Mouse (Mus musculus) myocyte (in vitro differentiated cells): ENCODE data around the gene Vsig10. TPM values are rescaled to one million over a fixed set of nuclear protein-coding genes. Genes with fewer than 3 reads are reported as not detected.
A peak's percentile ranks its signal among the peaks of the same experiment; 100 is the strongest.

Experiments used
- H3K27me3 ChIP-seq: one replicate; pipeline ENCODE4 v1.6.1; 2011; ENCODE audit not compliant: control insufficient read depth, insufficient read depth, insufficient read length
- H3K36me3 ChIP-seq: one replicate; pipeline ENCODE4 v1.6.1; 2011; ENCODE audit not compliant: control insufficient read depth, insufficient read depth
- H3K4me2 ChIP-seq: one replicate; pipeline ENCODE4 v1.6.1; 2011; ENCODE audit warnings: low read depth, control low read depth
- H3K4me3 ChIP-seq: one replicate; pipeline ENCODE4 v1.5.1; 2011; ENCODE audit warnings: mild to moderate bottlenecking, control low read depth, moderate library complexity
- H3K79me2 ChIP-seq: one replicate; pipeline ENCODE4 v1.6.1; 2011; ENCODE audit not compliant: control insufficient read depth, insufficient read depth
- H3ac ChIP-seq: one replicate; pipeline ENCODE4 v1.6.1; 2011; ENCODE audit not compliant: control insufficient read depth, insufficient read length
- CEBPB ChIP-seq: IDR thresholded peaks from 2 replicates; pipeline ENCODE4 v1.6.1; 2011; ENCODE audit warnings: mild to moderate bottlenecking, moderate library complexity; ENCODE audit not compliant: poor library complexity, insufficient read depth, severe bottlenecking
- E2F4 ChIP-seq: IDR thresholded peaks from one replicate; pipeline ENCODE4 v1.6.1; 2011; ENCODE audit warnings: mild to moderate bottlenecking, control low read depth, moderate library complexity; ENCODE audit not compliant: insufficient read depth
- MAX ChIP-seq: IDR thresholded peaks from one replicate; pipeline ENCODE4 v1.6.1; 2011; ENCODE audit warnings: low read depth, mild to moderate bottlenecking, control low read depth
- MYOD1 ChIP-seq, 3 experiments: IDR thresholded peaks; one replicate each; pipeline ENCODE4 v1.6.1; 2011; ENCODE audit warnings: control low read depth in 2 of 3, low read depth in 2 of 3, mild to moderate bottlenecking in 2 of 3, moderate library complexity in 1 of 3; ENCODE audit not compliant: insufficient read length in 2 of 3, control insufficient read depth in 1 of 3
- MYOG ChIP-seq, 3 experiments: IDR thresholded peaks; one replicate each; pipeline ENCODE4 v1.6.1; 2011; ENCODE audit warnings: control low read depth in 2 of 3, low read depth in 2 of 3, mild to moderate bottlenecking in 2 of 3; ENCODE audit not compliant: insufficient read length in 2 of 3, control insufficient read depth in 1 of 3, insufficient read depth in 1 of 3
- POLR2A ChIP-seq: IDR thresholded peaks from one replicate; pipeline ENCODE4 v1.6.1; 2011; ENCODE audit warnings: low read depth, mild to moderate bottlenecking, control low read depth, moderate library complexity; ENCODE audit not compliant: insufficient read length
- POLR2AphosphoS2 ChIP-seq: IDR thresholded peaks from one replicate; pipeline ENCODE4 v1.6.1; 2011; ENCODE audit warnings: low read depth, control low read depth; ENCODE audit not compliant: insufficient read length
- REST ChIP-seq: IDR thresholded peaks from one replicate; pipeline ENCODE4 v1.6.1; 2011; ENCODE audit warnings: mild to moderate bottlenecking, control low read depth, moderate library complexity; ENCODE audit not compliant: insufficient read depth, insufficient read length
- SRF ChIP-seq: IDR thresholded peaks from one replicate; pipeline ENCODE4 v1.6.1; 2011; ENCODE audit warnings: low read depth; ENCODE audit not compliant: control insufficient read depth, insufficient read length
- TCF12 ChIP-seq: IDR thresholded peaks from one replicate; pipeline ENCODE4 v1.6.1; 2011; ENCODE audit warnings: mild to moderate bottlenecking, control low read depth; ENCODE audit not compliant: poor library complexity, insufficient read depth, severe bottlenecking
- TCF3 ChIP-seq: IDR thresholded peaks from one replicate; pipeline ENCODE4 v1.6.1; 2011; ENCODE audit warnings: low read depth, control low read depth; ENCODE audit not compliant: insufficient read length
- USF1 ChIP-seq: IDR thresholded peaks from one replicate; pipeline ENCODE4 v1.6.1; 2011; ENCODE audit warnings: low read depth, mild to moderate bottlenecking, control low read depth, moderate library complexity
- polyA plus RNA-seq: library from polyadenylated mRNA; unstranded; fragments of >200 nt; fragmentation: generic; extraction: Trizol; gene quantifications from one replicate; pipeline ENCODE4 v1.2.1, GENCODE M21; 2012; ENCODE audit warnings: missing spikeins

The Vsig10 gene
- polyA plus RNA-seq, 1 experiment, result 2.2 TPM

- no peak overlapping the region for H3K4me3 ChIP-seq
- H3K27me3 ChIP-seq, result no peaks in the 10 kb centered on the region
- no peak overlapping the region for H3ac ChIP-seq
- no peaks in the 10 kb centered on the region for H3K79me2 ChIP-seq
- H3K4me2 ChIP-seq, result no peak overlapping the region
- no peak for TF ChIP-seq SRF
- TF ChIP-seq MYOD1 (IDR thresholded peaks at IDR 0.05; ENCODE audit: control insufficient read depth in 1 of 3, insufficient read length in 2 of 3, low read depth in 2 of 3), result no peak
- TF ChIP-seq POLR2A, result no peak
- TF ChIP-seq TCF12, result no peak
- TF ChIP-seq TCF3, result no peak
- no peak for TF ChIP-seq CEBPB
- TF ChIP-seq E2F4, result no peak
- no peak for TF ChIP-seq POLR2AphosphoS2
- TF ChIP-seq MYOG (IDR thresholded peaks at IDR 0.05; ENCODE audit: control insufficient read depth in 1 of 3, insufficient read depth in 1 of 3, insufficient read length in 2 of 3, low read depth in 2 of 3), result no peak
- no peak for TF ChIP-seq MAX
- TF ChIP-seq USF1, result no peak
- TF ChIP-seq REST, result no peak
- peaks cover 13% of the 10 kb centered on the region for H3K36me3 ChIP-seq
These were observed 61.3 kb downstream of the Vsig10 start for GRCm38 (mm10) chr5:117380199-117380598.

DNA sequence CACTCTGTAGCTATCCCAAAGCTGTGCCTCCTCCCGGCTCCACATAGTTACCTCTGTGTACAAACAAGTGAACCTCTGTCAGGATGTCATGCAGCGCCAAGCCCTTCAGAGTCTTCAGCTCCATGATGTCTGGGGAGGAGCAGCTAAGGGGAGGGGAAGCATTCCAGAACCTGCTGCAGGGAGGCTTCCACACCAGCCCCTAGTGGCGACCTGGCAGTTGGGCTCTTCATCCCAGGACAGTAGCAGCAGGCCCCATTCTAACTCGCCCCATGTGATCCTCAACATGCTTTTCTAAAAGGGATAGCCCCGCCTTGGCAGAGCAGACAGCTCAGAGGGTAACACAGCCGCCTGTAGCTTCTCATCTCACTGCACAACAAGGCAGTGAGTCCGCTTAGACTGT is 62.9 kb downstream of the Vsig10 start:
- Histone ChIP-seq H3K4me2 (no peak overlapping the region), H3K4me3 (no peak overlapping the region), H3ac (no peak overlapping the region), H3K79me2 (no peaks in the 10 kb centered on the region), H3K27me3 (no peaks in the 10 kb centered on the region), H3K36me3 (peaks cover 8% of the 10 kb centered on the region)
- TF ChIP-seq TCF3, result no peak
- TF ChIP-seq SRF, result no peak
- no peak for TF ChIP-seq E2F4
- no peak for TF ChIP-seq USF1
- no peak for TF ChIP-seq POLR2A
- no peak for TF ChIP-seq CEBPB
- TF ChIP-seq MAX, result no peak
- TF ChIP-seq REST, result no peak
- no peak for TF ChIP-seq MYOG (IDR thresholded peaks at IDR 0.05; ENCODE audit: control insufficient read depth in 1 of 3, insufficient read depth in 1 of 3, insufficient read length in 2 of 3, low read depth in 2 of 3)
- no peak for TF ChIP-seq POLR2AphosphoS2
- no peak for TF ChIP-seq MYOD1 (IDR thresholded peaks at IDR 0.05; ENCODE audit: control insufficient read depth in 1 of 3, insufficient read length in 2 of 3, low read depth in 2 of 3)

- H3K27me3 ChIP-seq, result no peaks in the 10 kb centered on the region
- no peak overlapping the region for H3K4me2 ChIP-seq
- peaks cover 3% of the 10 kb centered on the region for H3K79me2 ChIP-seq
- H3ac ChIP-seq, result no peak overlapping the region
- TF ChIP-seq POLR2AphosphoS2, result peak; percentile 10
- TF ChIP-seq MYOG (IDR thresholded peaks at IDR 0.05; ENCODE audit: control insufficient read depth in 1 of 3, insufficient read depth in 1 of 3, insufficient read length in 2 of 3, low read depth in 2 of 3), result no peak
- TF ChIP-seq TCF12, result no peak
- peaks cover 8% of the 10 kb centered on the region for H3K36me3 ChIP-seq
- no peak overlapping the region for H3K4me3 ChIP-seq
These were observed 64.3 kb downstream of the Vsig10 start for GRCm38 (mm10) chr5:117383198-117383597.

DNA sequence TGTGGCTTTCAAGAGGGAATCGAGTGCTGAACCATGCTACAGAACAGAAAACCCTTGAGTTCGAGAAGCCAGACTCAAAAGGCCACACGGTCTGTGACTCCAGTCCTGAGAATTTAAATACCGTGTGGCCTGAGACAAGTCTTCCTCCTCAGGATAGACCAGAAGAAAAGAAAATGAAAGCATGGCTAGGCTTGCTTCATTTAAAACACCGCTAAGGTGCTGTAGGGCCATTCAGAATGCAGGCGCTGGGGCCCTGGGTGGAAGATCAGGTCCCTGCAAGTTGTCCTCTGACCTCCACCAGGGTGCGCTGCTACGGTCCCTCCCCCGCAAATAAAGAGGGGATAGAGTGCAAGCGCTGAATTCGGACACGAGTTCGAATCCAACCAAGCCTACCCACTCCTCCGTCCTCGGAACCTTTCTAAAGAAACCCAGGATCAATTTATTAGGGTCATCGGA is 69.4 kb downstream of the Vsig10 start:
- peak overlapping the region; percentile 75 for H3K4me2 ChIP-seq
- peaks cover 8% of the 10 kb centered on the region for H3K79me2 ChIP-seq
- H3ac ChIP-seq, result peak overlapping the region; percentile 20
- H3K27me3 ChIP-seq, result no peaks in the 10 kb centered on the region
- no peak for TF ChIP-seq USF1
- TF ChIP-seq POLR2AphosphoS2, result no peak
- no peak for TF ChIP-seq CEBPB
- no peak for TF ChIP-seq TCF12
- TF ChIP-seq MYOD1 (IDR thresholded peaks at IDR 0.05; ENCODE audit: control insufficient read depth in 1 of 3, insufficient read length in 2 of 3, low read depth in 2 of 3), result no peak
- no peak for TF ChIP-seq MYOG (IDR thresholded peaks at IDR 0.05; ENCODE audit: control insufficient read depth in 1 of 3, insufficient read depth in 1 of 3, insufficient read length in 2 of 3, low read depth in 2 of 3)
- TF ChIP-seq MAX, result no peak
- no peak for TF ChIP-seq REST
- TF ChIP-seq TCF3, result no peak
- peak overlapping the region; percentile 52 for H3K4me3 ChIP-seq
- H3K36me3 ChIP-seq, result peaks cover 4% of the 10 kb centered on the region

- no peak for TF ChIP-seq REST
- no peak for TF ChIP-seq MAX
- TF ChIP-seq MYOD1 (IDR thresholded peaks at IDR 0.05; ENCODE audit: control insufficient read depth in 1 of 3, insufficient read length in 2 of 3, low read depth in 2 of 3), result no peak
- TF ChIP-seq CEBPB, result no peak
- peak in 1 of 3 experiments; percentile 20 for TF ChIP-seq MYOG (IDR thresholded peaks at IDR 0.05; ENCODE audit: control insufficient read depth in 1 of 3, insufficient read depth in 1 of 3, insufficient read length in 2 of 3, low read depth in 2 of 3)
- peak; percentile 56 for TF ChIP-seq POLR2AphosphoS2
- peak; percentile 72 for TF ChIP-seq POLR2A
- no peak for TF ChIP-seq USF1
- TF ChIP-seq SRF, result no peak
- peak; percentile 84 for TF ChIP-seq E2F4
- peak within 1 kb of the TSS; percentile 52 for H3K4me3 ChIP-seq
- H3K4me2 ChIP-seq, result peak within 1 kb of the TSS; percentile 92
- H3K27me3 ChIP-seq, result no peaks in the 10 kb centered on the region
- peak within 1 kb of the TSS; percentile 20 for H3ac ChIP-seq
- H3K79me2 ChIP-seq, result peaks cover 8% of the 10 kb centered on the region
- peaks cover 4% of the 10 kb centered on the region for H3K36me3 ChIP-seq
These were observed 70.0 kb downstream of the Vsig10 start, which contains the start of gene Rfc5 for GRCm38 (mm10) chr5:117388877-117389276. Gene Rfc5, minus strand, starts transcription at chr5:117389047.
